Mouse (Mus musculus) urinary bladder, postnatal 4 days (tissue): Measurements from ENCODE around the gene Tssk1.

ENCODE experiments used
- DNase-seq, 2 experiments: peaks; one replicate each; pipeline ENCODE4 v3.0.0; 2021 to 2022; ENCODE audit warnings: low spot score in 2 of 2

The Tssk1 gene

DNA sequence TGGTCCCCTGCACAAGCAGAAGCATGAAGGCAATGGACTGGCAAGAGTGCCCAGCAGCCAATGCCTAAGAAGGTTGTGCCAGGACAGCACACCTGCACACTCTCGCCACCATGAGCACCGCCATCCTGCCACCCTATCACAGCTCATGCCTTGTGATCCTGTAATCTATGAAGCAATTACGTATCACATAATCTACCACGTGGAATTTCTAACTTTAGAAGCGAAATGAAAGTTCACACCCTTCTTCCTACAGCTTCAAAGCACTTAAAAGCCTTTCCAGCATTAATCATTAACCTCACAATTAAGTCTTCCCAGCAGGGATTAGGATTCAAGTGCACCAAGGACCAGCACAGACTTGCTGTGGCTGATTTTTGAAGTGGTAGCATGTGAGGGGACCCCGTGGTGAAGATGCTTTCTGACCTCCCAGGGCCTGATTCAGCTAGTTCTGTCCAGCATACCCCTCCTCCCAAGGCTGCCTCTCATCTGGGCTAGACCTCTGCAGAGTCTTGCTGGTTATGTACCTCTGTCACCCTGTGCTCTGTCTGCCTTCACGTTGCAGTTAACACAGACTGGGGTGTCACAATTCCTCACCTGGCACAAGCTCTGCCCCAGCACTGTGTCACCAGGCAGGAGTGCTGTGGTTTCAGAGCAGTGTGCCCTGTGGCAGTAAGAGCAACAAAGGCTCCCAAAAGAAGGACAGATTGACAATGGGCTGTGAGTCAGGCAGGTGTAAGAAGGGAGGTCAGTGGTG lies 51.2 kb downstream of the Tssk1 start:
- no peak for DNase-seq
